Mouse (Mus musculus): ENCODE measurements around the gene Gabrb3. TPM values are rescaled to one million over a fixed set of nuclear protein-coding genes. Genes with fewer than 3 reads are reported as not detected.

Gabrb3 gene
- polyA plus RNA-seq, 1 experiment, result 1.1 TPM

DNA sequence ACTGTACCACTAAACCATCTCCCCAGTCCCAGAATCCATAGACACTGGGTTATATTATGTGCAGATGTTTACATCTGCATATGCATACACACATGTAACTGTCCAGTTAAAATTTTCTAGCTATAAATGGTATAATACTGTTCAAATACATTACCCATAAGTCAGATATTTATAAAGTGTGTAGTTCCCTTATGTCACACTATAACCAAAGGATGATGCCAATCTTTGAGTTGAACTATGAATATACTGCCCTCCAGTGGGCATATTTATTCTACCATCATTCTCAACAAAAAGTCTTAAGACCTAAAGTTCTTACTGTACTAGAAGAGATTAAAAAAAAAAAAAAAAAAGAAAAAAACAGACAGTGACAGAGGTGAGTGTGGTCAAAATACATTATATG lies 63.4 kb downstream of the Gabrb3 start:
- H3K36me3 ChIP-seq (ENCODE audit: control insufficient read depth, insufficient read depth, low read length), result no peaks in the 10 kb centered on the region
- TF ChIP-seq POLR2A (IDR thresholded peaks at IDR 0.05; ENCODE audit: control insufficient read depth, low read depth, low read length) (no peak), CTCF (IDR thresholded peaks at IDR 0.05; ENCODE audit: control insufficient read depth, insufficient read depth, insufficient replicate concordance, low read depth, low read length) (no peak)
- no peak overlapping the region for H3K4me3 ChIP-seq (ENCODE audit: control insufficient read depth, low read depth, low read length)
- H3K4me1 ChIP-seq (ENCODE audit: control insufficient read depth, insufficient read depth, low read length), result no peaks in the 10 kb centered on the region
- H3K27me3 ChIP-seq (ENCODE audit: control insufficient read depth, insufficient read depth, low read length), result no peaks in the 10 kb centered on the region
- no peak overlapping the region for H3K27ac ChIP-seq (ENCODE audit: control insufficient read depth, insufficient read depth, low read depth, low read length)

DNA sequence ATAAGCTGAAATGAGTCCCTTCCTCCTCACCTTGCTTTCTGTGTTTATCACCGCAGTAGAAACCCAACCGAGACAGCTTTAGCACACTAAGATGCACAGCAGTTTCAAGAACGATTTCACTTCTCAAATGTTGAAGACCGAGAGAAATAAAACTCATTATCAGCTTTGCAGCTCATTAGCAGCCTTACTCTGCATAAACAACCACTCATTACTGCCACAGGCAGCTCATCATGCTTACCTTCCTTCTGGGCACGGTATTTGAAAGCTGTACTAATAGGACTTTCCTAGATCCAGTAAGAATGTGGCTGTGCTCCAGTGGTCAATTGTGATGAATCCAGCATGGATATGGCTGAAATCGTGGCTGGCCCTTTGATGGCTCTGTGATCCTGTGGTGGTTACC lies 67.4 kb downstream of the Gabrb3 start:
- Histone ChIP-seq H3K4me3 (ENCODE audit: control insufficient read depth, low read depth, low read length) (no peak overlapping the region), H3K4me1 (ENCODE audit: control insufficient read depth, insufficient read depth, low read length) (no peaks in the 10 kb centered on the region), H3K27me3 (ENCODE audit: control insufficient read depth, insufficient read depth, low read length) (no peaks in the 10 kb centered on the region), H3K27ac (ENCODE audit: control insufficient read depth, insufficient read depth, low read depth, low read length) (no peak overlapping the region), H3K36me3 (ENCODE audit: control insufficient read depth, insufficient read depth, low read length) (no peaks in the 10 kb centered on the region)
- TF ChIP-seq POLR2A (IDR thresholded peaks at IDR 0.05; ENCODE audit: control insufficient read depth, low read depth, low read length) (no peak), CTCF (IDR thresholded peaks at IDR 0.05; ENCODE audit: control insufficient read depth, insufficient read depth, insufficient replicate concordance, low read depth, low read length) (no peak)

DNA sequence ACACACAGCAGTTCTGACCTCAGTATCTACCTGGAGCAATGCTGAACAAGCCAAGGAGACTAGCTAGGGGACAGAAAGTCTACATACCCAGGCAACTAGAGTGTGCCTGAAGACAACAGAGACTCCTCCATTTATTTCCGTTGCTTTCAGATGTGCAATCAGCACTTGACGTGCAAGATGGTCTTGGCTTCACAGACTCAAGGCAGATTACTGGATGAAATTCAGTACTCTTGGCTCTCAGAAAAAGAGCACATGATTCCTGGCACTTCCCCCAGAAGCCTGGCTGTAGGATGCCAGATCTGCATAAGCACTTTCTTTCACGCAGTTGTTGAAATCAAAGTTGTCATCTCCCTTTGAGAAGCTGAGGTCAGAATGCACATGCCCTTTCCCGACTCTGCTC lies 72.3 kb downstream of the Gabrb3 start:
- Histone ChIP-seq H3K27ac (ENCODE audit: control insufficient read depth, insufficient read depth, low read depth, low read length) (no peak overlapping the region), H3K4me1 (ENCODE audit: control insufficient read depth, insufficient read depth, low read length) (no peaks in the 10 kb centered on the region), H3K36me3 (ENCODE audit: control insufficient read depth, insufficient read depth, low read length) (no peaks in the 10 kb centered on the region), H3K4me3 (ENCODE audit: control insufficient read depth, low read depth, low read length) (no peak overlapping the region), H3K27me3 (ENCODE audit: control insufficient read depth, insufficient read depth, low read length) (no peaks in the 10 kb centered on the region)
- TF ChIP-seq POLR2A (IDR thresholded peaks at IDR 0.05; ENCODE audit: control insufficient read depth, low read depth, low read length) (no peak), CTCF (IDR thresholded peaks at IDR 0.05; ENCODE audit: control insufficient read depth, insufficient read depth, insufficient replicate concordance, low read depth, low read length) (no peak)

DNA sequence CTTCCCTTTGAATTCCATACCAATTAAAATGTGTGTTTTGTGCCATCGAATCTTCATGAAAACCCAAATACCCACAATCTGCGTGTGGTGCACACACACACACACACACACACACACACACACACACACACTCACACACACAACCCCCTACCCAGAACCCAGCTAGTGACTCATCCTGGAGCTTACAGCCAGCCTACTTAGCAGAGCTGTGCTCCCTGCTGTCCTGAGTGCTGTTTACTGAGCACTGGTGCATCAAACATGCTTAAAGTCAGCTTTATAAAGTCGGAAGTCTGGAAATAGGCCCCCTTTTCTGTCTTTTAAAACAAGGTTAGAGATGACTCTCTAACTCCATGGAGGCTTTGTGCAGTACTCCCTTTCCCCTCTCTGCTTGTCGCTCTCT lies 83.3 kb downstream of the Gabrb3 start:
- no peak overlapping the region for H3K27ac ChIP-seq (ENCODE audit: control insufficient read depth, insufficient read depth, low read depth, low read length)
- H3K4me1 ChIP-seq (ENCODE audit: control insufficient read depth, insufficient read depth, low read length), result no peaks in the 10 kb centered on the region
- H3K27me3 ChIP-seq (ENCODE audit: control insufficient read depth, insufficient read depth, low read length), result no peaks in the 10 kb centered on the region
- TF ChIP-seq POLR2A (IDR thresholded peaks at IDR 0.05; ENCODE audit: control insufficient read depth, low read depth, low read length), result no peak
- no peak for TF ChIP-seq CTCF (IDR thresholded peaks at IDR 0.05; ENCODE audit: control insufficient read depth, insufficient read depth, insufficient replicate concordance, low read depth, low read length)
- no peaks in the 10 kb centered on the region for H3K36me3 ChIP-seq (ENCODE audit: control insufficient read depth, insufficient read depth, low read length)
- no peak overlapping the region for H3K4me3 ChIP-seq (ENCODE audit: control insufficient read depth, low read depth, low read length)

DNA sequence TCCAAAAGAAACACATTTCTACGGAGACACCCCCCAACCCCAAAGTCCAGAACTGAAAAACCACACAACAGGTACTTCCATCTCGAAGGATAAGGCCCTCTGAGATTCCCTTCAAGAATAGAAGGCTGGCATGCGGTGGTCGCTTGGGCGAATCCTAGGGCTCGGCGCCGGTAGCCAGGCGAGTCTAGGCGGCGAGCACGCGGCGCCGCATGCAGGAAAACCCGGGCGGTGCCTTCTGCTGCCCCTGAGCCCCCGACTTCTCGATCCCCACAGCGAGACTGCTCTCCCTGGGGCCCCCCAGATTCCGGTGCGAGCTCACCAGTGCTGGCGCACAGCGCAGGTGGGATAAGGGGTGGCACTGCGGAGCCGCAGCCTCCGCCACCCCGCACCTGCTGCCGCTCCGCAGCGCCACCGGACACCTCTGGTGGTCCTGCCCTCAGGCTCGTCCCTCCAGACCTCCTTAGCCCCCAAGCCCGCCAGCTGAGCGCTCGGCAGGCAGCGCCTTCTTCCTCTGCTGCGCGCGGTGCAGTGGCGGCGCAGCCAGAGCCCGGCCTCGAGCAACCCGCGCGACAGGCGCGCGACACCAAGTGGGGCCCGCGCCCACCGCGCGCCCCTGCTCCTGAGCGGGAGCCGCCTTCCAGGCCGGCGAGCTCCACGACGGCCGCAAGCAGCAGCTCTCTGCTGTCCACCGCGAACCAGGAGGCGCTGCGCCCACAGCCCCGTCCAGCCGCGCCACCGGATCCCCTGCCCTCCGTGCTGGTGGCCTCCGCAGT lies 89.6 kb downstream of the Gabrb3 start:
- Histone ChIP-seq H3K27ac (ENCODE audit: control insufficient read depth, insufficient read depth, low read depth, low read length) (no peak overlapping the region), H3K4me3 (ENCODE audit: control insufficient read depth, low read depth, low read length) (peak overlapping the region; percentile 84), H3K27me3 (ENCODE audit: control insufficient read depth, insufficient read depth, low read length) (no peaks in the 10 kb centered on the region), H3K4me1 (ENCODE audit: control insufficient read depth, insufficient read depth, low read length) (peaks cover 14% of the 10 kb centered on the region), H3K36me3 (ENCODE audit: control insufficient read depth, insufficient read depth, low read length) (no peaks in the 10 kb centered on the region)
- no peak for TF ChIP-seq CTCF (IDR thresholded peaks at IDR 0.05; ENCODE audit: control insufficient read depth, insufficient read depth, insufficient replicate concordance, low read depth, low read length)

DNA sequence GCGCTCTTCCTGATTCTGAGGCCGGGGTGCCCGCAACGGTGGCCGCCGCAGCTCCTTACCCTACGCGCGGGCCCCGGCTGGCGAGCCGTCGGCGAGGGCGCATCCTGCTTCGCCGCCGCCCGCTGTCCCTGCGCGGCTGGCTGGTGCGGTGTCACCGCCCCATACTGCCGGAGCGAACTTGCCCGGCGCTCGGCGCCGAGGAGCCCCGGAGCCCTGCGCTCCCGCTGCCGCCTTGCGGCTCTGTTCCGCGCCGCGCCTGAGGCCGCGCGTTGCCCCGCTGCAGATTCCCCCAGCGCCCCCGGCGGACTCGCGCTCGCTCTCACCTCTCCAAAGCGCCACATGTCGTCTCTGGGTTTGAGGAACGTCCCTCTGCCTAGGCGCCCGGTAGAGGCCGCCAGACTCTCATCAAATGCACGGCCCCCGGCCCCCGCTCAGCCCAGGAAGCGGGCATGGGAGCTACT lies 90.2 kb downstream of the Gabrb3 start, which contains the start of gene Gabra5:
Gene Gabra5, minus strand, starts transcription at position 379 of the 461 bp plus-strand sequence.
- H3K4me1 ChIP-seq (ENCODE audit: control insufficient read depth, insufficient read depth, low read length), result peaks cover 14% of the 10 kb centered on the region
- H3K27me3 ChIP-seq (ENCODE audit: control insufficient read depth, insufficient read depth, low read length), result no peaks in the 10 kb centered on the region
- no peak within 1 kb of the TSS for H3K27ac ChIP-seq (ENCODE audit: control insufficient read depth, insufficient read depth, low read depth, low read length)
- peak within 1 kb of the TSS; percentile 84 for H3K4me3 ChIP-seq (ENCODE audit: control insufficient read depth, low read depth, low read length)
- H3K36me3 ChIP-seq (ENCODE audit: control insufficient read depth, insufficient read depth, low read length), result no peaks in the 10 kb centered on the region
- TF ChIP-seq POLR2A (IDR thresholded peaks at IDR 0.05; ENCODE audit: control insufficient read depth, low read depth, low read length), result no peak
- TF ChIP-seq CTCF (IDR thresholded peaks at IDR 0.05; ENCODE audit: control insufficient read depth, insufficient read depth, insufficient replicate concordance, low read depth, low read length), result no peak

DNA sequence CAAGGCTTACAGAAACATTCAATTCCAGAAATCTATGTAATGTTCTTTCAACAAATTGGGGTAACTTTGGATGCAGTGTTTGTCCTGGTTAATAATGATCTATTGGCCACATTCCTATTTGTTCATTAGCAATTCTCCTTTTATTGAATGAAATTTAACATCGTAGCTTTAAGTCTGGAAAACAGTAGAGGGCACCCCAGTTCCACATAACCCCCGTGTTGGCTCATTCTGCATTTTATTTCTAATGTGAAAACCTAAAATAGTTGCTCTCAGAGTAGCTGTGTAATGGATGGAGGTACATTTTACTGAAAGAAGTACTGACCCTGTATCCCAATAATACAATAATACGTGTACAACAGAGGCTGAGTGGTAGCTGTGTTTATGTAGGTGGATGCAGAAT lies 93.5 kb downstream of the Gabrb3 start:
- no peaks in the 10 kb centered on the region for H3K36me3 ChIP-seq (ENCODE audit: control insufficient read depth, insufficient read depth, low read length)
- H3K4me1 ChIP-seq (ENCODE audit: control insufficient read depth, insufficient read depth, low read length), result peaks cover 14% of the 10 kb centered on the region
- no peak overlapping the region for H3K27ac ChIP-seq (ENCODE audit: control insufficient read depth, insufficient read depth, low read depth, low read length)
- no peak for TF ChIP-seq CTCF (IDR thresholded peaks at IDR 0.05; ENCODE audit: control insufficient read depth, insufficient read depth, insufficient replicate concordance, low read depth, low read length)
- TF ChIP-seq POLR2A (IDR thresholded peaks at IDR 0.05; ENCODE audit: control insufficient read depth, low read depth, low read length), result no peak
- no peak overlapping the region for H3K4me3 ChIP-seq (ENCODE audit: control insufficient read depth, low read depth, low read length)
- H3K27me3 ChIP-seq (ENCODE audit: control insufficient read depth, insufficient read depth, low read length), result no peaks in the 10 kb centered on the region
